Mouse (Mus musculus): ENCODE results near the gene Stx8. TPM values are rescaled to one million over a fixed set of nuclear protein-coding genes. Genes with fewer than 3 reads are reported as not detected.

The Stx8 gene
- polyA plus RNA-seq, 1 experiment from 2014 or later, result 64.6 TPM

DNA sequence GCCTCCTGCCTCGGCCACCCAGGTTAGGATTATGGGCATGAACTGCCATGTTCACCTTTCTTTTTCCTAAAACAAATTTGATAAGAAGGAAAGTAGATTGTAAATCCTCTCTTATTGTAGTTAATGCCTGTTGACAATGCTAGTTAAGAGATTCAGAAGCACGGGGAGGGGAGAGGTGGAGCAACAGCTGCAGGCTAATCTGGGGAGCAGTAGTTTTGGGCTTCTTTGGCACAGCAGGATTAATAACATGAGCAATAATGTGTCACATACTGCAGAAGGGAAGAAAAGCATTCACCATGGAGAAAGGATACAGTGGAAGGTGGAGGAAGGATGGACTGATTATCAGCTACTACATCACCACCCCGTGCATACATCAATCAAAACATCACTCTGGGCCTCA is 104.1 kb downstream of the Stx8 start:
- Histone ChIP-seq H3K36me3 (no peaks in the 10 kb centered on the region), H3K27me3 (replicated peaks) (no peaks in the 10 kb centered on the region), H3K4me2 (no peak overlapping the region), H3K9me3 (replicated peaks) (no peaks in the 10 kb centered on the region), H3K4me1 (peaks cover 15% of the 10 kb centered on the region), H3K27ac (replicated peaks) (no peak overlapping the region), H3K4me3 (replicated peaks) (no peak overlapping the region), H3K9ac (replicated peaks) (no peak overlapping the region)
- WGBS, result 70% methylated on average over 3 of the region's 3 CpGs
- no peak for ATAC-seq (ENCODE audit: low FRiP score)

DNA sequence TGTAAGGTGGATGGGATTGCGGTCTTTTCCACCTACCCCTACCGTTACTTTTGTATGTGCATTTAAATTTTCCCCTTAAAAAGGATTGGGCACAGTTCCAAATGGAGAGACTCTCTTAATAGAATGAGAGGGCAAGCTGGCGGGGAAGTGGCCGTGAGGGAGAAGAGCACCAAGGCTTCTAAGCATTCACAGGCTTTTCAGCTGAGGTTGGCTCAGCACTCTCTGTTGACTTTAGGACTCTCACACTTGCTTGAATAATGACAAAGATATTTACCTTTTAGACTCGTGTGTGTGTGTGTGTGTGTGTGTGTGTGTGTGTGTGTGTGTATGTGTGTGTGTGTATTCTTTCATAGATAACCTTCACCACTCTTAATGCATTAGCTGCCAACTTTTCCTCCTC is 105.8 kb downstream of the Stx8 start:
- Histone ChIP-seq H3K9ac (replicated peaks) (no peak overlapping the region), H3K4me1 (peaks cover 18% of the 10 kb centered on the region), H3K9me3 (replicated peaks) (no peaks in the 10 kb centered on the region), H3K4me2 (no peak overlapping the region), H3K27ac (replicated peaks) (no peak overlapping the region), H3K27me3 (replicated peaks) (no peaks in the 10 kb centered on the region), H3K36me3 (no peaks in the 10 kb centered on the region), H3K4me3 (replicated peaks) (no peak overlapping the region)
- WGBS, result 51% methylated on average over 5 of the region's 5 CpGs
- no peak for ATAC-seq (ENCODE audit: low FRiP score)

DNA sequence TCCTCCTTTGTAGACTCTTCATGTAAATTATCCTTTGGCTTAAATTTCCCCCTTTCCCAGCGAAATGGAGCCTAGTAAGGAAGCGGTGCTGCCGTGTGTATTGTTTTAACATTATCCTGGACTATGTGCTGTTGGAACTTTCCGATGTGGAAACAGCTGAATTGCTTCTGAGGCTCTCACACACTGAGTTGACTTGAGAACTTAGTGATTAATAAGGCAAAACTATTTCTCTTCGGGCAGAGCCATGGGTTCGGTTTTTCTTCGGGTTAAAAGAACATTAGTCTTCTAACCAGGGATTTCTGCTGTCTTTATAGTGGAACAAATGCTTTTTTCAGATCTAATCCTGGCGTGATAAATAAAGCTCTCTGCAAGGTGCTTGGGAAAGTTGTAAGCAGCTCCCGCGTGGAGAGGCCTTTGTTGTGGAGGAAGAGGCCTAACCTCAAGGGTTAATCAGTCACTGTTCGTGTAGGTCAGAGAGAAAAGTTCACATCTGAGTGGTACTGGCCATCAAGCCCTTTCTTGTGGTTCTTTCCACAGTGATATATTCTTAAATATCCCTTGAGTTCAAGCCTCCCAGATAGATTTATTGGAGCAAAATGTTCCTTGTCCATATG is 106.7 kb downstream of the Stx8 start:
- H3K4me2 ChIP-seq, result no peak overlapping the region
- no peaks in the 10 kb centered on the region for H3K9me3 ChIP-seq (replicated peaks)
- no peaks in the 10 kb centered on the region for H3K27me3 ChIP-seq (replicated peaks)
- H3K27ac ChIP-seq (replicated peaks), result no peak overlapping the region
- ATAC-seq (ENCODE audit: low FRiP score), result no peak
- no peak overlapping the region for H3K4me3 ChIP-seq (replicated peaks)
- peaks cover 18% of the 10 kb centered on the region for H3K4me1 ChIP-seq
- no peak overlapping the region for H3K9ac ChIP-seq (replicated peaks)
- WGBS, result 43% methylated on average over 11 of the region's 11 CpGs
- H3K36me3 ChIP-seq, result no peaks in the 10 kb centered on the region

DNA sequence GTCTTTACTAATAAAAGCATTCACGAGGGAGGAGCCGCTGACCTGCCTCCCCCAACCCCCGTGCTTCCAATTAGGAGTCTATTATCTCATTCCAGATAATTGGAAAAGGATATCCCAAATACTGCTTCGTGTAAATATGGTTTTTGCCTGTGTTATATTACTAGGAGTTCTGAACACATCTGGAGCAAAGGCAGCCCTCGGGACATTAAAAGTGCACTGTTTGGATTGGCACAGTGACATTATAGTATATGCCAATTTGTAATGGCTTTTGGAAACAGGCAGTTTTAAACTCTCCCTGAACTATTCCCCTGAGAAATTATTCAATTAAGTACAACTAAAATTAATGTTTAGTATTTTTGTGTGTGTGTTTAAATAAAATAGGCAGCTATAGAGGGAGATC is 108.7 kb downstream of the Stx8 start:
- no peaks in the 10 kb centered on the region for H3K36me3 ChIP-seq
- 37% methylated on average over 5 of the region's 5 CpGs for WGBS

DNA sequence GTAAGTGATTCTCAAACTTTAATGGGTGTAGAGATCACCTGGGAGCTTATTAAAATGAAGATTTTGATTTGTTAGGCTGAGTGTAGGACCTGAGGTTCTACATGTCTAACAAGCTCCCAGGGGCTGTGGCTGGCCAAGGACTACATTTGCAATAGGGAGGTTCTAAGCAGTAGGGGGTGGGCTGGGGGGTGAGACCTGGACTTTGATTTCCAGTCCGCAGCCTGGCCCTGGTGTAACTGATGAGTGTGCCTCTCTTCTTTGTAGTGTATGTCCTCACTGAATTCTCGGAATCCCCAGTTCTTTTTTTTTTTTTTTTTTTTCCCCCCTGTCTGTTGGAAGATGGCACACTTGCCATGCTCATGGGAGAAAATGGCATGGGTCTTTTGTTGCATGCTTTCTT is 109.3 kb downstream of the Stx8 start:
- no peak overlapping the region for H3K9ac ChIP-seq (replicated peaks)
- no peak for ATAC-seq (ENCODE audit: low FRiP score)
- H3K4me1 ChIP-seq, result peaks cover 18% of the 10 kb centered on the region
- H3K36me3 ChIP-seq, result no peaks in the 10 kb centered on the region
- H3K4me2 ChIP-seq, result no peak overlapping the region
- H3K9me3 ChIP-seq (replicated peaks), result no peaks in the 10 kb centered on the region
- no peak overlapping the region for H3K27ac ChIP-seq (replicated peaks)
- no peaks in the 10 kb centered on the region for H3K27me3 ChIP-seq (replicated peaks)
- 75% methylated on average over 2 of the region's 2 CpGs for WGBS
- H3K4me3 ChIP-seq (replicated peaks), result no peak overlapping the region

More for the DNA sequence above, 108.7 kb downstream of the Stx8 start:
- Histone ChIP-seq H3K27ac (replicated peaks) (no peak overlapping the region), H3K9me3 (replicated peaks) (no peaks in the 10 kb centered on the region), H3K27me3 (replicated peaks) (no peaks in the 10 kb centered on the region), H3K9ac (replicated peaks) (no peak overlapping the region), H3K4me3 (replicated peaks) (no peak overlapping the region), H3K4me1 (peaks cover 18% of the 10 kb centered on the region), H3K4me2 (no peak overlapping the region)
- no peak for ATAC-seq (ENCODE audit: low FRiP score)

DNA sequence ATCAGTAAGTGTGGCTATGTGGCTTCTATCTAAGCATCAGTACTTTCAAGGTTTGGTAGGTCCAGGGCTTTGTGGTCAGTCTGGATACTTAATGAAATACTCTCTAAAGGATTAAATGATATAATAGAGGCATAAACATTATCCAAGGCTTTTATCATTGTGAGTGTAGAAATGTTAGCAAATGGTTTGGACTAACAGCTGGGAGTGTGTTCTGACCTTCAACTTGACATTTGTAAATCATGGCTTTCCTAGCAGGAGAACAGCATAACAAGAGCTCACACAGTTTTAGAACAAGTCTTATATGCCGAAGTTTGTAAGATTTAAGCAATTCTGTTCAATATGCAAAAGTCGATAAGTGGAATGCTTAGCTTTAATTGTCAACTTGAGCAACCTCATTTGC is 113.8 kb downstream of the Stx8 start:
- Histone ChIP-seq H3K4me3 (replicated peaks) (no peak overlapping the region), H3K4me1 (peaks cover 7% of the 10 kb centered on the region), H3K9me3 (replicated peaks) (no peaks in the 10 kb centered on the region), H3K36me3 (no peaks in the 10 kb centered on the region), H3K9ac (replicated peaks) (no peak overlapping the region), H3K27me3 (replicated peaks) (no peaks in the 10 kb centered on the region), H3K27ac (replicated peaks) (no peak overlapping the region), H3K4me2 (no peak overlapping the region)
- WGBS, result 95% methylated on average over 2 of the region's 2 CpGs
- ATAC-seq (ENCODE audit: low FRiP score), result no peak

- 95% methylated on average over 2 of the region's 2 CpGs for WGBS
- Histone ChIP-seq H3K27ac (replicated peaks) (no peak overlapping the region), H3K4me1 (no peaks in the 10 kb centered on the region), H3K27me3 (replicated peaks) (no peaks in the 10 kb centered on the region), H3K4me3 (replicated peaks) (no peak overlapping the region), H3K4me2 (no peak overlapping the region), H3K9ac (replicated peaks) (no peak overlapping the region), H3K9me3 (replicated peaks) (no peaks in the 10 kb centered on the region), H3K36me3 (no peaks in the 10 kb centered on the region)
- no peak for ATAC-seq (ENCODE audit: low FRiP score)
Observed at GRCm38 (mm10) chr11:68080999-68081398, 115.0 kb downstream of the Stx8 start.

GRCm38 (mm10) chr11:68082756-68083155 is 116.8 kb downstream of the Stx8 start:
- H3K4me2 ChIP-seq, result no peak overlapping the region

DNA sequence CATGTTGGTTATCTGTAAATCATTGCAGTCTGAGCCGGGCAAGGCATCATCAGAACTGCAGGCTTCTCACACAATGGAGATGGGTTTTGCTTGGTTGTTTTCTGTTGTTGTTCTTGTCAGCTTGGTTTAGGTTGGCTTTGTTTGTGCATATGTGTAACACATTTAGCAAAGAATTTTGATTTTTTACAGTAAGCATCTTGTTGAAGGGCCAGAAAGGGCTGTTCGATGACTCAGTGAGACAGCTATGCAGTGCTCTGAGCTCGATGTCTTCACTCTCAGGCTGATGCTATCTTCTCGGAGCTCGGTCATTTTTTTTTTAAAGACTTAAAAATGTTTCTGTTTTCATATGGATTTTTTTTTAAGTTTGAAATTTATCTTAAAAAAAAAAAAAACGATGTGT is 117.6 kb downstream of the Stx8 start:
- no peak overlapping the region for H3K4me2 ChIP-seq
- H3K27ac ChIP-seq (replicated peaks), result no peak overlapping the region
- no peak for ATAC-seq (ENCODE audit: low FRiP score)
- no peaks in the 10 kb centered on the region for H3K36me3 ChIP-seq
- WGBS, result 81% methylated on average over 6 of the region's 6 CpGs
- H3K4me1 ChIP-seq, result no peaks in the 10 kb centered on the region
- H3K9ac ChIP-seq (replicated peaks), result no peak overlapping the region
- no peak overlapping the region for H3K4me3 ChIP-seq (replicated peaks)
- H3K9me3 ChIP-seq (replicated peaks), result no peaks in the 10 kb centered on the region
- H3K27me3 ChIP-seq (replicated peaks), result no peaks in the 10 kb centered on the region

More at GRCm38 (mm10) chr11:68082756-68083155, 116.8 kb downstream of the Stx8 start:
- no peaks in the 10 kb centered on the region for H3K4me1 ChIP-seq
- H3K9me3 ChIP-seq (replicated peaks), result no peaks in the 10 kb centered on the region
- no peak overlapping the region for H3K27ac ChIP-seq (replicated peaks)
- H3K9ac ChIP-seq (replicated peaks), result no peak overlapping the region
- 76% methylated on average over 12 of the region's 12 CpGs for WGBS
- no peaks in the 10 kb centered on the region for H3K36me3 ChIP-seq
- H3K27me3 ChIP-seq (replicated peaks), result no peaks in the 10 kb centered on the region
- H3K4me3 ChIP-seq (replicated peaks), result no peak overlapping the region
- no peak for ATAC-seq (ENCODE audit: low FRiP score)

DNA sequence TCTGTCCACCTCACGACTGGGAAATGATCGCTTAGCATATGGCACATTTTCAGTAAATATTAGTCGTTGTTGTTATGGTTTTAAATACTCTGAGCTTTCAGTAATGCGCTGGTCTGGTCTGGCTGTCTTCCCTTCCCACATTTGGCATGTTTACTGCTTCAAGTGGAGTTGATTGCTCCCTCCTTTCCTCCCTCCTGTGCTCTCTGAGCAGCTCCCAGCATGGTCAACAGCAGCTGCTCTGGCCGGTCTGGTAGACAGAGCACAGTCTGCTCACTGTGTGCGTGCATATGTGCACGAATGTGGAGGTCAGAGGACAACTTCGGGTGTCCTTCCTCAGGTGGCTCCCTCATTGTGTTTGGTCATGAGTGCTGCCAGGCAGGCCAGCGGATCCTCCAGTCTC is 120.2 kb downstream of the Stx8 start:
- Histone ChIP-seq H3K27me3 (replicated peaks) (no peaks in the 10 kb centered on the region), H3K36me3 (no peaks in the 10 kb centered on the region), H3K4me2 (no peak overlapping the region), H3K27ac (replicated peaks) (no peak overlapping the region), H3K9me3 (replicated peaks) (no peaks in the 10 kb centered on the region), H3K9ac (replicated peaks) (no peak overlapping the region), H3K4me1 (no peaks in the 10 kb centered on the region), H3K4me3 (replicated peaks) (no peak overlapping the region)
- ATAC-seq (ENCODE audit: low FRiP score), result no peak
- 73% methylated on average over 9 of the region's 9 CpGs for WGBS

DNA sequence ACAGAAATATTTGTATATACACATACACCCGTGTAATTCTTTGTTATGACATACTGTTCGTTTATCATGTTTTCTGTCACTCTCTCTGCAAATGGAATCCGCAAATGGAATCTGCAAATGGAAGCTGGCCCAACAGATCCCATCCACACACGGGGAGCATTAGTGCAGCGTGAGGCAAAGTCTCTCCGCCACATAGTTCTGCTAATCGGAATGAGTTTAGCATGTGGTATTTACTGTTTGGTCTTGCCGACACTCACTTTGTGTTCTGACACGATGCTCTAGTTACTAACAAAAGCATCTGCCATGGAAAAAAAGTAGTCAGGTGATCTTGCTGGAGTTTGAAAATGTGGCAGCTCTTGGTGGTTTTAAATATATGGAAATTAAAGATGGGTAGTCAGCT is 123.4 kb downstream of the Stx8 start:
- H3K9ac ChIP-seq (replicated peaks), result no peak overlapping the region
- no peak for ATAC-seq (ENCODE audit: low FRiP score)
- no peaks in the 10 kb centered on the region for H3K9me3 ChIP-seq (replicated peaks)
- H3K4me3 ChIP-seq (replicated peaks), result no peak overlapping the region
- no peaks in the 10 kb centered on the region for H3K4me1 ChIP-seq
- H3K36me3 ChIP-seq, result no peaks in the 10 kb centered on the region
- no peak overlapping the region for H3K27ac ChIP-seq (replicated peaks)
- H3K27me3 ChIP-seq (replicated peaks), result no peaks in the 10 kb centered on the region
- WGBS, result 71% methylated on average over 9 of the region's 9 CpGs
- H3K4me2 ChIP-seq, result no peak overlapping the region

DNA sequence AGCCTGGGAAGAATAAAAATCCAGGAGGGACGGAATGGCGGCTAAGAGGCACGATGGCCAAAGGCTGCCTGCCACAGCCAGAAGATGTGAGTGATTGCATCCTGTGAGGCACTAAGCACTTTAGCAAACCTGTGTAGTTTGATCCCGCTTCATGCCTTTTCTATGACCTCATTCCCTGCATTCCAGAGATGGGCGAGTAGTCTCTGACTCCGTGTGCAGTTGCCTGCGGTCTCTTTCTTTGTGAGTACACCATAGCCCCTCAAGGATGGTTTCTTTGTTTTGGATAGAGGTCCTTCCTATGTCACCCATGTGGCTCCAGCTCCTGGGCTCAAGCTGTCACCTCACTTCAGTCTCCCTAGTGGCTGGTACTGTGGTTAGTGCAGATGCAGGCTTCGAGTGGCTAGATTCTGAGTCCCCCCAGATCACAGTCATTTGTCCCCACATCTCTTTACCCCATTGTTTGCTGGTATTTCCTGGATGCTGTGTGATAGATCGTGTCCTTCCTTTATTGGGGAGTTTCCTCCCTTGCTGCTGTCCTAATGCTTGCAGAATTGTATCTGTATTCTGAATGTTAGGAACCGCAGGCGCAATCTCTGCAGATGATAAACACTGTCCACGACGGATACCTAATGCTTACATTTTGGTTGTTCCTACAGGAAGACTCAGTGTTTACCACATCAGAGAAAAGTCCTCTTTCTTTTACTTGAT is 124.0 kb downstream of the Stx8 start:
- Histone ChIP-seq H3K4me2 (no peak overlapping the region), H3K27ac (replicated peaks) (no peak overlapping the region), H3K4me3 (replicated peaks) (no peak overlapping the region), H3K9ac (replicated peaks) (no peak overlapping the region), H3K36me3 (no peaks in the 10 kb centered on the region), H3K9me3 (replicated peaks) (no peaks in the 10 kb centered on the region), H3K4me1 (no peaks in the 10 kb centered on the region), H3K27me3 (replicated peaks) (no peaks in the 10 kb centered on the region)
- WGBS, result 60% methylated on average over 13 of the region's 13 CpGs
- ATAC-seq (ENCODE audit: low FRiP score), result no peak
